Mouse (Mus musculus) heart, embryonic 11.5 days (tissue): ENCODE measurements around the gene C2cd4d. TPM values are rescaled to one million over a fixed set of nuclear protein-coding genes. Genes with fewer than 3 reads are reported as not detected.

Source experiments
- ATAC-seq: fragments of 200-750 bp; cut with Nextera tagmentation; replicated peaks from 2 replicates; pipeline ENCODE4 v1.8.0; 2017; ENCODE audit warnings: moderate library complexity; ENCODE audit not compliant: insufficient number of reproducible peaks, low FRiP score, low TSS enrichment
- H3K27ac ChIP-seq: fragments of 300-500 bp; sonication (generic); 2 replicates; pipeline ENCODE4 v1.5.1; 2014; ENCODE audit warnings: mild to moderate bottlenecking, low read depth, low read length
- H3K27me3 ChIP-seq: fragments of 300-500 bp; sonication (generic); 2 replicates; pipeline ENCODE4 v1.6.1; 2014; ENCODE audit warnings: mild to moderate bottlenecking, low read length, mixed read lengths; ENCODE audit not compliant: control insufficient read depth, insufficient read depth
- H3K36me3 ChIP-seq: fragments of 300-500 bp; sonication (generic); 2 replicates; pipeline ENCODE4 v1.6.1; 2014; ENCODE audit warnings: mild to moderate bottlenecking, low read length, moderate library complexity, mixed read lengths; ENCODE audit not compliant: control insufficient read depth, insufficient read depth
- H3K4me1 ChIP-seq: fragments of 300-500 bp; sonication (generic); 2 replicates; pipeline ENCODE4 v1.6.1; 2014; ENCODE audit warnings: low read length; ENCODE audit not compliant: control insufficient read depth, insufficient read depth
- H3K4me2 ChIP-seq: fragments of 300-500 bp; sonication (generic); 2 replicates; pipeline ENCODE4 v1.6.1; 2014; ENCODE audit warnings: mild to moderate bottlenecking, moderate library complexity
- H3K4me3 ChIP-seq: fragments of 300-500 bp; sonication (generic); 2 replicates; pipeline ENCODE4 v1.5.1; 2014; ENCODE audit warnings: low read depth, low read length
- H3K9ac ChIP-seq: fragments of 300-500 bp; sonication (generic); 2 replicates; pipeline ENCODE4 v1.6.1; 2014; ENCODE audit warnings: mild to moderate bottlenecking, low read depth, low read length, moderate library complexity
- H3K9me3 ChIP-seq: fragments of 300-500 bp; sonication (generic); replicated peaks from 2 replicates; pipeline ENCODE4 v1.6.1; 2016; ENCODE audit warnings: low read length; ENCODE audit not compliant: control insufficient read depth
- WGBS: fragments of 180-500 bp; shearing (Covaris S2); extraction: QIAGEN DNeasy Blood & Tissue Kit; methylation state at CpG from one replicate; pipeline ENCODE4 v1.1.7; 2014; ENCODE audit not compliant: insufficient replicate concordance; 5-methylcytosine and 5-hydroxymethylcytosine counted together
- polyA plus RNA-seq: library from polyadenylated mRNA; unstranded; fragments of >200 nt; fragmentation: Nextera tagmentation; extraction: Ambion mirVana; gene quantifications from 2 replicates; pipeline ENCODE4 v1.2.1, GENCODE M21; 2014

Gene C2cd4d
- polyA plus RNA-seq, 1 experiment from 2014 or later, result 0.89 TPM

DNA sequence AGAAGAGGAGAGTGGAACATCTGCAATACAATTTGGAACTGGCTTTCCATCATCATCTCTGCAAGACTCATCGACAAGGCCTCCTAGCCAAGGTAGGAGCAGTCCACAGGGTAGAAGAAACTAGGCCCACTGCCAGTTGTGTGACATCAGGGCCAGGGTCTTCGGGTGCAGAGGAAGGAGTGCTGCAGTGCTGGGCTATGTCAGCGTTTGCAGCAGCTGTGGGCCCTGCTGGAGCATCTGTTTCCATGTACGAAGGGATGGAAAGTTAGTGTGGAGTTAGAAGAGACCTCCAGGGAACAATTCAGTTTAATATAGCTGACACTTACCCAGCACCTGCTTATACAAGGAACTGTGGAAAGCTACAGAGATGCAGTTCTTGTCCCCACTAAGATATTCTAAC, 30.8 kb downstream of the C2cd4d start:
- Histone ChIP-seq H3K9me3 (no peaks in the 10 kb centered on the region), H3K36me3 (no peaks in the 10 kb centered on the region), H3K27ac (no peak overlapping the region), H3K27me3 (peaks cover 15% of the 10 kb centered on the region), H3K4me1 (no peaks in the 10 kb centered on the region), H3K9ac (no peak overlapping the region), H3K4me3 (no peak overlapping the region), H3K4me2 (no peak overlapping the region)
- WGBS, result 65% methylated on average over 4 of the region's 4 CpGs
- ATAC-seq, result no peak

DNA sequence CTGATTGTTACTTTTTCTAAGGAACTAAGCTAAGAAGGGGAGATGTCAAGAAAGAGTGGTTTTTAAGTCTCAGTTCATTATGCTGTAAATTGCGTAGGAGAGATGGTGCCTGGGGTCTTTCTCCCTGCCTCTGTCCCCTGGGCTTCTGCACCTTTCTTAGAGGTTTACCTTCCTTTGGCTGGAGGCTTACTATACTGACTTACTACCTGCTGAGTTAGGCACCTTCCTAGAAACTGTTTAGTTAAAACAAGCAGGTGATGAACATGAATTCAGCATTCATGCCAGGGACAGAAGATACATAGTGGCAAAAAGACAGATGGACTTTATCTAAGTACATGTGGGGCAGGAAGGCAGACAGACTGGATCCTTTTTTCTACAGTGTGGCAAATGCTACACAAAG, 34.1 kb downstream of the C2cd4d start:
- no peak overlapping the region for H3K4me2 ChIP-seq
- no peak for ATAC-seq
- peaks cover 43% of the 10 kb centered on the region for H3K27me3 ChIP-seq
- no peaks in the 10 kb centered on the region for H3K9me3 ChIP-seq
- H3K4me3 ChIP-seq, result no peak overlapping the region
- 58% methylated on average over 1 of the region's 1 CpGs for WGBS
- no peak overlapping the region for H3K27ac ChIP-seq
- no peak overlapping the region for H3K9ac ChIP-seq
- peaks cover 4% of the 10 kb centered on the region; the same call in 1 of the 2 replicates for H3K4me1 ChIP-seq
- H3K36me3 ChIP-seq, result no peaks in the 10 kb centered on the region

DNA sequence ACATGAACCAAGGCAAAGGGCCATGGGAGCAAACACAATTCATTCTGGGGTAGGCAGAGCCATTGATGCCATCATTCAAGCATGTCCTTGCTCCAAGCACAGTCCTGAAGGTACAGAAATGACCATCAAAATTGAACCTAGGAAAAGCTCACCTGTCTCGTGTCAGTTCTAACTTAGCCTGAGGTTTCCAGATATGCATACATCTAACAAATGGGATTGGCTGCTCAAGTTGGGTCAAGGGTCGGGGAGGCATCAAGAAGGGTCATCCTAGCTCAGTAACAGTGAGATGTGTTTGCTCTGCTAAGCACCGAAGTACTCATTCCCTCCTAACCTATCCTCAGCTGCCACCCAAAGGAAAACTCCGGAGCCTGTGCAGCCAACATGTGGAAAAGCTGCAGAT, 34.6 kb downstream of the C2cd4d start:
- Histone ChIP-seq H3K36me3 (no peaks in the 10 kb centered on the region), H3K27ac (no peak overlapping the region), H3K4me2 (no peak overlapping the region), H3K4me3 (no peak overlapping the region), H3K9me3 (no peaks in the 10 kb centered on the region), H3K9ac (no peak overlapping the region), H3K4me1 (peaks cover 4% of the 10 kb centered on the region; the same call in 1 of the 2 replicates), H3K27me3 (peaks cover 48% of the 10 kb centered on the region)
- 66% methylated on average over 4 of the region's 4 CpGs for WGBS
- no peak for ATAC-seq

DNA sequence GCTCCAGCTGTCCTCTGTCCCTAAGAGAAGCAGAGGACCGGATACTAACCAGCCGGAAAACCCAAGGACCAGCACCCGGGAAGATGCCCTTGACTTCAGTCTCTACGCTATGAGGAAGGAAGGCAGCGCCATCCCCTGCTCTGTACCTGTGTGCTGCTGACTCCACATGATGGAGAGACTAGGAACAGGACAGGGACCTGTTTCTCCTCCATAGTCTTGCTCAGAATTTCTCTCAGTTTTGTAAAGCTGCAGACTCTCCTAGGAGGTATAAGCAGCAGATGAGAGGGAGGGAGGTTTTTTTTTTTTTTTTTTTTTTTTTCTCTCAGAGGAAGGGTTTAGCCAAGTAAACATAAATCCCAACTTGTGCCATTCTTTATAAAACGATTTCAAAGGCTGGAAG, 36.0 kb downstream of the C2cd4d start, which contains the start of gene Lingo4:
Gene Lingo4 (plus strand): TSS at position 301 of the 400 bp plus-strand sequence.
- no peaks in the 10 kb centered on the region for H3K9me3 ChIP-seq
- 60% methylated on average over 6 of the region's 6 CpGs for WGBS
- no peak for ATAC-seq

DNA sequence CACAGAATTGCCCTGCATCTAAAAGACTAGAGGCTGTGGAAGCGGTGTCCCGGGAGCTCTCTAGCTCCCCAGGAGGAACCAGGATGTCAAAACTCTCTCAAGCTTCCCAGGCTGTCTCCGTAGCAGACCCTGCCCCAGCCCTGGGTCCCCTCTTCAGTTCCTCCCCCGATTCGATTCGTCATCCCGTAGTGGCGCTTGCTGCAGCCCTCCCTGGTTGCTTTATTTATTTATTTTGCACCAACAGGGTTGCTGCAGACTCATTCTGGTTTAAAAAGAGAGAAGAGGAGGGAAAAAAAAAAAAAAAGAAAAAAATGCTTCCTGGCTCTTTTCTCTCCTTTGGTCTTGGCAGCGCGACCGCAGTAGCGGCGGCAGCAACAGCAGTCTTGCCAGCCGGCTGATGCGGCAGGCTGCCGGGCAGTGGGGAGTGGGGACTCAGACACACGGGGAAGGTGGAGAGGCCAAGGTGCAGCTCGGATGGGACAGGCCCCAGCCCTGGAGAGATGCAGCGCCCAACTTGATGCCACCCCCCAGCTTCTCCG, 36.8 kb downstream of the C2cd4d start:
- no peaks in the 10 kb centered on the region for H3K9me3 ChIP-seq
- H3K27me3 ChIP-seq, result peaks cover 67% of the 10 kb centered on the region
- peak overlapping the region; percentile 37 for H3K4me3 ChIP-seq
- H3K27ac ChIP-seq, result no peak overlapping the region
- H3K4me1 ChIP-seq, result peaks cover 4% of the 10 kb centered on the region; the same call in 1 of the 2 replicates
- WGBS, result 3% methylated on average over 20 of the region's 20 CpGs
- ATAC-seq, result no peak
- H3K36me3 ChIP-seq, result no peaks in the 10 kb centered on the region
- peak overlapping the region; percentile 71 for H3K4me2 ChIP-seq
- peak overlapping the region; percentile 28; the same call in 1 of the 2 replicates for H3K9ac ChIP-seq

More for the DNA sequence above, 36.0 kb downstream of the C2cd4d start, which contains the start of gene Lingo4:
- peak within 1 kb of the TSS; percentile 28; the same call in 1 of the 2 replicates for H3K9ac ChIP-seq
- peak within 1 kb of the TSS; percentile 37 for H3K4me3 ChIP-seq
- H3K27me3 ChIP-seq, result peaks cover 59% of the 10 kb centered on the region
- H3K4me1 ChIP-seq, result peaks cover 4% of the 10 kb centered on the region; the same call in 1 of the 2 replicates
- H3K4me2 ChIP-seq, result peak within 1 kb of the TSS; percentile 71
- no peak within 1 kb of the TSS for H3K27ac ChIP-seq
- no peaks in the 10 kb centered on the region for H3K36me3 ChIP-seq

DNA sequence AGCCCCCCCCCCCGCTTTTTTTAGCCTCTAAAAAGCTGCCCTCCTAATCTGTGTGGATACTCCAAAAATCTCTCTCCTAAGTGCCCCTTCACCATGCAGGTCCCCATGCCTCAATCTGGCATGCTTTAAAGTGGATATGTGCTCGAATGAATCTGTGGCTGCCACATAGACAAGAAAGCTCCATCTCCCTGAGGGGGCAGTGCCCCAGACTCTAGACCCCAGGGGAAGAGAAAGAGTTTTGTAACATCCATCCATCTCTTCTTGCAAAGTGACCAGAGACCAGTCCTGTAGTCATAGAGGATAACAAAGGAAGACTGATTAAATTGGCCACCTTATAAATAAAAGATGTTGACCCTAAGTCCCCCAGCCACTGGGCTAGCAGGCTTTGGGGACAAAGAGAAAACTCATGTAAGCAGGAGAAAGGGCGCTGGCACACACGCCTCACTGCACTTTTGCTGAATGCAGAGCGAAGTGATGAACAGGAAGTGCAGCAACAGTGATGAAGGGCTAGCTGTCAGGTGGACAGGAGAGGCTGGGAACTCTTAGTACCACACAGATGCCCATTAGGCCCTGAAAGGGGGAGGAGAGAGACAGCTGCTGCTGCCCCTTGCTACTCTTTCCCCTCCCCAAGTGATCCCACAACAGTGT, 37.5 kb downstream of the C2cd4d start:
- Histone ChIP-seq H3K9me3 (no peaks in the 10 kb centered on the region), H3K4me2 (no peak overlapping the region), H3K36me3 (no peaks in the 10 kb centered on the region), H3K4me3 (no peak overlapping the region), H3K4me1 (peaks cover 4% of the 10 kb centered on the region; the same call in 1 of the 2 replicates), H3K9ac (no peak overlapping the region), H3K27me3 (peaks cover 75% of the 10 kb centered on the region), H3K27ac (no peak overlapping the region)
- ATAC-seq, result no peak
- 49% methylated on average over 5 of the region's 5 CpGs for WGBS

DNA sequence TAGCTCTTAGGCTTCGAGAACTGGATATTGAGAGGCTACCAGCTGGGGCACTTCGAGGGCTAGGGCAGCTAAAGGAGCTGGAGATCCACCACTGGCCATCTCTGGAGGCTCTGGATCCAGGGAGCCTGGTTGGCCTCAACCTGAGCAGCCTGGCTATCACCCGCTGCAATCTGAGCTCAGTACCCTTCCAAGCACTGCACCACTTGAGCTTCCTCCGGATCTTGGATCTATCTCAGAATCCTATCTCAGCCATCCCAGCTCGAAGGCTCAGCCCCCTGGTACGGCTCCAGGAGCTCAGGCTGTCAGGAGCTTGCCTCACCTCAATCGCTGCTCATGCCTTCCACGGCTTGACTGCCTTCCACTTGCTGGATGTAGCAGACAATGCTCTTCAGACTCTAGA, 40.2 kb downstream of the C2cd4d start:
- H3K27ac ChIP-seq, result no peak overlapping the region
- H3K4me3 ChIP-seq, result no peak overlapping the region
- ATAC-seq, result no peak
- H3K4me1 ChIP-seq, result peaks cover 4% of the 10 kb centered on the region; the same call in 1 of the 2 replicates
- H3K36me3 ChIP-seq, result no peaks in the 10 kb centered on the region
- no peaks in the 10 kb centered on the region for H3K9me3 ChIP-seq
- WGBS, result 53% methylated on average over 8 of the region's 8 CpGs
- no peak overlapping the region for H3K4me2 ChIP-seq
- peaks cover 72% of the 10 kb centered on the region for H3K27me3 ChIP-seq
- no peak overlapping the region for H3K9ac ChIP-seq

DNA sequence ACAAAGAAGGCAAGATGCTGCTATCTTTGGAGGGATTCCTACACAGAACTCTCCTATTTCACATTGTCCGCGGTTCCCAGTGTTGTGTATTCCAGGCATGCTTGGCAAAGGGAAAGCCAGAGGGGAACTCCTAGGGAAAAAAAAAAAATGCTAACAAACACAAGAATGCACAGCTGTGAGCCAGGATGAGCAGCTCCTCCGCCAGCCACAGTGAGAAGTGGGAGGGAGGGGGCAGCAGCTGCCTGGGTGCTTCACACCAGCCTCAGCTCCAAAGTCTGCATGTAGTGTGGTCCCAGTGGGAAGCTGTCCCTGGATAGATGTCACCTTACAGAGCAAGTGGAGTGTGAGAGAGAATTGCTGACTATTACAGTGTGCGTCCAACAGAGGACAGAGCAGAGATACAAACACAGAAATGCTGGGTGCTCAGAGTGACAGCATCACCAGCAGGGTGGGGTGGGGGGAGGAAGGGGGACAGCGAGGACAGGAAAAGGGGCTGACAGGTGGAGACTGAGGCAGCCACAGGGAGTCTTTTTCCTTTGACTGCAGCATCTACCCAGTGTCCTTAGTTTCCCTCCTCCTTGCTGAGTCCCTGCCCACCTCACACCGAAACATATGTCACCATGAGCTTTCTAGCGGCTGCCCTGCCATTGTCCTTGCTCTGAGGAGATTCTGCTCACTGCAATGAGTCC, 42.3 kb downstream of the C2cd4d start:
- Histone ChIP-seq H3K4me1 (no peaks in the 10 kb centered on the region), H3K9ac (no peak overlapping the region), H3K9me3 (no peaks in the 10 kb centered on the region), H3K4me3 (no peak overlapping the region), H3K27me3 (peaks cover 56% of the 10 kb centered on the region), H3K36me3 (no peaks in the 10 kb centered on the region), H3K4me2 (no peak overlapping the region), H3K27ac (no peak overlapping the region)
- ATAC-seq, result no peak
- 23% methylated on average over 7 of the region's 7 CpGs for WGBS
